Mouse (Mus musculus): ENCODE results near the gene Pth2. TPM values are rescaled to one million over a fixed set of nuclear protein-coding genes. Genes with fewer than 3 reads are reported as not detected.

The Pth2 gene
- total RNA-seq, 2 experiments from 2014 or later: not detected

GRCm38 (mm10) chr7:45215673-45216441, 35.1 kb downstream of the Pth2 start, which contains the start of gene Tead2:
Tead2 (plus strand) TSS chr7:45215753.
- DNase-seq (ENCODE audit: extremely low spot score in 1 of 2, low spot score in 2 of 2): peak in 1 of 2 experiments; percentile 72
- intact Hi-C loops (cut with DNase I): no loop called here

GRCm38 (mm10) chr7:45216442-45217183, 35.8 kb downstream of the Pth2 start:
- DNase-seq (ENCODE audit: extremely low spot score in 1 of 2, low spot score in 2 of 2): peak in 1 of 2 experiments; percentile 88
- intact Hi-C loops (cut with DNase I): no loop called here

- no peak for DNase-seq (ENCODE audit: extremely low spot score in 1 of 2, low spot score in 2 of 2)
- intact Hi-C loops (cut with DNase I): no loop called here
These were observed 40.9 kb downstream of the Pth2 start for GRCm38 (mm10) chr7:45221680-45222079.

GRCm38 (mm10) chr7:45224826-45225225, 44.0 kb downstream of the Pth2 start:
- intact Hi-C loops (cut with DNase I): no loop called here
- no peak for DNase-seq (ENCODE audit: extremely low spot score in 1 of 2, low spot score in 2 of 2)

- intact Hi-C loops (cut with DNase I): no loop called here
- DNase-seq (ENCODE audit: extremely low spot score in 1 of 2, low spot score in 2 of 2): no peak
These were observed 45.6 kb downstream of the Pth2 start for GRCm38 (mm10) chr7:45226421-45226820.

- no peak for DNase-seq (ENCODE audit: extremely low spot score in 1 of 2, low spot score in 2 of 2)
- intact Hi-C loops (cut with DNase I): no loop called here
These were observed 47.8 kb downstream of the Pth2 start for GRCm38 (mm10) chr7:45228548-45228947.

- intact Hi-C loops (cut with DNase I): no loop called here
- no peak for DNase-seq (ENCODE audit: extremely low spot score in 1 of 2, low spot score in 2 of 2)
These were observed 48.3 kb downstream of the Pth2 start for GRCm38 (mm10) chr7:45229046-45229445.

GRCm38 (mm10) chr7:45229459-45230203, 48.8 kb downstream of the Pth2 start:
- intact Hi-C loops (cut with DNase I): no loop called here
- no peak for DNase-seq (ENCODE audit: extremely low spot score in 1 of 2, low spot score in 2 of 2)

DNA sequence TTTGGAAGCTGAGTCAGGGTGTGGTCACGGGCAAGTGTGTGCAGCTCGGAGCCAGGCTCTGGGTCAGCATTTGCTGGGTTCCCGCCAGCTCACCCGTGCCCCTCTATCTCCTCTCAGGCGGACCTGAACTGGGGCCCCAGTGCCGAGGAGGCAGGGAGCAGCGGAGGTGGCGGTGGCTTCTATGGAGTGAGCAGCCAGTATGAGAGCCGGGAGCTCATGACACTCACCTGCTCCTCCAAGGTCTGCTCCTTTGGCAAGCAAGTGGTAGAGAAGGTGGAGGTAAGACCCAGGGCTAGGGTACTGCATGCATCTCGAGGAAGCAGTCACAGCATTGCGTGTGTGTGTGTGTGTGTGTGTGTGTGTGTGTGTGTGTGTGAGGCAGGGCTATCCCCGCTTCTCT, 50.4 kb downstream of the Pth2 start:
- intact Hi-C loops (cut with DNase I): no loop called here
- no peak for DNase-seq (ENCODE audit: extremely low spot score in 1 of 2, low spot score in 2 of 2)

Small RNAs within 50 kb of the gene (microRNA-seq; reads per million reads assigned to microRNA genes)
- 2.3 reads per million for gene Mir7055

Other genes starting within 250 kb of the Pth2 start
- gene Tsks, start 237.8 kb upstream of the Pth2 start, total RNA-seq (2021): 1 to 10 TPM; 1.0 to 1.7 TPM
- 10 to 100 TPM; 93.4 to 95.5 TPM for gene Cpt1c, start 206.1 kb upstream of the Pth2 start, total RNA-seq (2021)
- gene Prmt1, start 194.4 kb upstream of the Pth2 start, total RNA-seq (2021): 100 to 1,000 TPM; 253 to 257 TPM
- gene Irf3, start 183.3 kb upstream of the Pth2 start, total RNA-seq (2021): 10 to 100 TPM; 25.5 to 32.2 TPM
- gene Bcl2l12, start 182.3 kb upstream of the Pth2 start, total RNA-seq (2021): 1 to 10 TPM; 3.8 to 5.1 TPM
- 100 to 1,000 TPM; 156 to 160 TPM for gene Scaf1, start 164.6 kb upstream of the Pth2 start, total RNA-seq (2021)
- gene Rras, start 163.0 kb upstream of the Pth2 start, total RNA-seq (2021): 1 to 10 TPM; 8.7 to 9.6 TPM
- gene Prr12, start 128.1 kb upstream of the Pth2 start, total RNA-seq (2021): 10 to 100 TPM; 67.4 to 68.0 TPM
- gene Nosip, start 118.6 kb upstream of the Pth2 start, total RNA-seq (2021): 10 to 100 TPM; 50.1 to 52.3 TPM
- 1 to 10 TPM; 5.3 to 9.0 TPM for gene Prrg2, start 118.3 kb upstream of the Pth2 start, total RNA-seq (2021)
- gene Rcn3, start 88.8 kb upstream of the Pth2 start, total RNA-seq (2021): 1 to 10 TPM; 6.4 to 7.5 TPM
- gene Fcgrt, start 77.1 kb upstream of the Pth2 start, total RNA-seq (2021): 10 to 100 TPM; 16.5 to 18.7 TPM
- gene Rps11, start 56.6 kb upstream of the Pth2 start, total RNA-seq (2021): 100 to 1,000 TPM; 482 to 530 TPM
- 100 to 1,000 TPM; 739 TPM for gene Rpl13a, start 52.2 kb upstream of the Pth2 start, total RNA-seq (2021)
- not detected for gene Gm45713, start 44.8 kb upstream of the Pth2 start, total RNA-seq (2021)
- 1 to 10 TPM; 2.7 to 3.3 TPM for gene Flt3l, start 44.6 kb upstream of the Pth2 start, total RNA-seq (2021)
- gene Pih1d1, start 26.7 kb upstream of the Pth2 start, total RNA-seq (2021): 10 to 100 TPM; 60.0 to 66.7 TPM
- 10 to 100 TPM; 13.3 to 16.7 TPM for gene Aldh16a1, start 26.4 kb upstream of the Pth2 start, total RNA-seq (2021)
- gene Slc17a7, start 17.0 kb upstream of the Pth2 start, total RNA-seq (2021): 1,000 to 10,000 TPM; 1,057 to 1,070 TPM
- gene Gfy, start 1.4 kb upstream of the Pth2 start, total RNA-seq (2021): under 1 TPM in 1 of 2 experiments, not detected in 1; 0.17 TPM
- gene Ccdc155, start 23.9 kb downstream of the Pth2 start, total RNA-seq (2021): 1 to 10 TPM; 2.0 to 2.3 TPM
- 10 to 100 TPM; 16.3 to 18.7 TPM for gene Dkkl1, start 31.2 kb downstream of the Pth2 start, total RNA-seq (2021)
- 1 to 10 TPM; 6.6 to 6.8 TPM for gene Tead2, start 34.8 kb downstream of the Pth2 start, total RNA-seq (2021)
- gene Cd37, start 58.1 kb downstream of the Pth2 start, total RNA-seq (2021): 1 to 10 TPM; 4.1 to 4.3 TPM
- gene Slc6a16, start 60.1 kb downstream of the Pth2 start, total RNA-seq (2021): 1 to 10 TPM; 1.4 to 1.7 TPM
- under 1 TPM; 0.41 to 0.60 TPM for gene Slc6a21, start 96.5 kb downstream of the Pth2 start, total RNA-seq (2021)
- 10 to 100 TPM; 20.5 to 32.2 TPM for gene Trpm4, start 152.8 kb downstream of the Pth2 start, total RNA-seq (2021)
- gene Hrc, start 154.3 kb downstream of the Pth2 start, total RNA-seq (2021): 1 to 10 TPM in 1 of 2 experiments, under 1 TPM in 1; 0.99 to 1.3 TPM
- 100 to 1,000 TPM; 142 to 147 TPM for gene Ppfia3, start 186.0 kb downstream of the Pth2 start, total RNA-seq (2021)
- gene Lin7b, start 189.6 kb downstream of the Pth2 start, total RNA-seq (2021): 100 to 1,000 TPM; 176 to 192 TPM
- 100 to 1,000 TPM; 352 to 384 TPM for gene Snrnp70, start 214.7 kb downstream of the Pth2 start, total RNA-seq (2021)
- not detected for gene Kcna7, start 224.7 kb downstream of the Pth2 start, total RNA-seq (2021)
- gene Ntf5, start 232.7 kb downstream of the Pth2 start, total RNA-seq (2021): not detected
- not detected for gene Lhb, start 239.8 kb downstream of the Pth2 start, total RNA-seq (2021)